Mouse (Mus musculus) heart, postnatal 0 days (tissue): ENCODE data around the gene Fam241a.

ENCODE experiments used
- CTCF ChIP-seq: IDR thresholded peaks from 2 replicates; pipeline ENCODE4 v1.5.1; 2016; ENCODE audit warnings: antibody characterized with exemption, control low read depth, low read depth
- EP300 ChIP-seq: IDR thresholded peaks from 2 replicates; pipeline ENCODE4 v1.6.1; 2016; ENCODE audit warnings: antibody characterized with exemption, low read depth

- TF ChIP-seq CTCF (no peak), EP300 (no peak)
Observed at GRCm38 (mm10) chr3:127923183-127923582, 27.1 kb upstream of the Fam241a start.
